Mouse (Mus musculus) CH12.LX (cell line): ENCODE measurements around the gene Cd37. TPM values are rescaled to one million over a fixed set of nuclear protein-coding genes. Genes with fewer than 3 reads are reported as not detected.

ENCODE experiments used
- DNase-seq: peaks from one replicate; pipeline ENCODE4 v3.0.0-alpha.2; 2013; ENCODE audit errors: extremely low read depth
- H3K27ac ChIP-seq: 2 replicates; pipeline ENCODE4 v1.5.1; 2012; ENCODE audit warnings: low read depth, mild to moderate bottlenecking, control low read depth, moderate library complexity; ENCODE audit not compliant: insufficient read depth
- H3K27me3 ChIP-seq: replicated peaks from 2 replicates; pipeline ENCODE3; 2012; ENCODE audit warnings: inconsistent platforms
- H3K36me3 ChIP-seq, 2 experiments: replicated peaks in 1 of 2; 2 replicates each; pipeline versions ENCODE3 to v1.6.1; 2012; ENCODE audit warnings: inconsistent platforms in 1 of 2, low read length in 1 of 2, mild to moderate bottlenecking in 1 of 2, mixed read lengths in 1 of 2, moderate library complexity in 1 of 2; ENCODE audit not compliant: control insufficient read depth in 1 of 2, insufficient read depth in 1 of 2
- H3K4me1 ChIP-seq, 2 experiments: 2 replicates each; pipeline ENCODE4 v1.6.1; 2012; ENCODE audit warnings: inconsistent platforms in 1 of 2, moderate library complexity in 1 of 2; ENCODE audit not compliant: insufficient read depth in 2 of 2, control insufficient read depth in 1 of 2
- H3K4me2 ChIP-seq: 2 replicates; pipeline ENCODE4 v1.6.1; 2012; ENCODE audit warnings: low read depth, mild to moderate bottlenecking, control low read depth; ENCODE audit not compliant: poor library complexity, insufficient read depth, severe bottlenecking
- H3K4me3 ChIP-seq, 3 experiments: fragments of 150-350 bp in 1 of 3; sonication (generic) in 1 of 3; replicated peaks in 1 of 3; 2 replicates each; pipeline versions ENCODE3 to v1.5.1; 2011 to 2012; ENCODE audit warnings: low read depth in 2 of 3, low read length in 2 of 3, mild to moderate bottlenecking in 2 of 3, moderate library complexity in 2 of 3, control low read depth in 1 of 3, improper control_type of control experiment in 1 of 3, inconsistent platforms in 1 of 3, mixed read lengths in 1 of 3; ENCODE audit not compliant: poor library complexity in 1 of 3
- H3K79me2 ChIP-seq: replicated peaks from 2 replicates; pipeline ENCODE4 v1.6.1; 2012; ENCODE audit warnings: mild to moderate bottlenecking, moderate library complexity; ENCODE audit not compliant: control insufficient read depth, poor library complexity, insufficient read depth, severe bottlenecking; ENCODE audit errors: extremely low read depth
- H3K9ac ChIP-seq: 2 replicates; pipeline ENCODE4 v1.6.1; 2012; ENCODE audit warnings: low read depth, mild to moderate bottlenecking, control low read depth, moderate library complexity; ENCODE audit not compliant: insufficient read depth
- H3K9me3 ChIP-seq: replicated peaks from 2 replicates; pipeline ENCODE3; 2012; ENCODE audit warnings: low read length, inconsistent platforms, mixed read lengths
- BHLHE40 ChIP-seq: IDR thresholded peaks from 2 replicates; pipeline ENCODE4 v1.6.1; 2011; ENCODE audit warnings: mild to moderate bottlenecking, low read depth, low read length, improper control_type of control experiment
- CHD2 ChIP-seq: IDR thresholded peaks from 2 replicates; pipeline ENCODE4 v1.6.1; 2011; ENCODE audit warnings: low read length, improper control_type of control experiment
- E2F4 ChIP-seq: IDR thresholded peaks from 2 replicates; pipeline ENCODE4 v1.6.1; 2011; ENCODE audit warnings: low read depth, low read length, improper control_type of control experiment; ENCODE audit not compliant: insufficient replicate concordance
- ELF1 ChIP-seq: IDR thresholded peaks from 2 replicates; pipeline ENCODE4 v1.6.1; 2014; ENCODE audit warnings: low read depth, mild to moderate bottlenecking, inconsistent platforms, low read length, improper control_type of control experiment
- EP300 ChIP-seq: IDR thresholded peaks from 2 replicates; pipeline ENCODE4 v1.6.1; 2011; ENCODE audit warnings: low read length, improper control_type of control experiment
- HCFC1 ChIP-seq: IDR thresholded peaks from 2 replicates; pipeline ENCODE4 v1.6.1; 2012; ENCODE audit warnings: low read depth, mild to moderate bottlenecking, inconsistent platforms, low read length, improper control_type of control experiment
- IRF4 ChIP-seq: IDR thresholded peaks from 2 replicates; pipeline ENCODE4 v1.6.1; 2014; ENCODE audit warnings: low read depth, mild to moderate bottlenecking, inconsistent platforms, low read length, improper control_type of control experiment
- MAFK ChIP-seq: IDR thresholded peaks from 2 replicates; pipeline ENCODE4 v1.6.1; 2011; ENCODE audit warnings: low read length, improper control_type of control experiment; ENCODE audit not compliant: insufficient replicate concordance
- MAX ChIP-seq: IDR thresholded peaks from 2 replicates; pipeline ENCODE4 v1.6.1; 2011; ENCODE audit warnings: low read length, improper control_type of control experiment
- MEF2A ChIP-seq: IDR thresholded peaks from 2 replicates; pipeline ENCODE4 v1.6.1; 2014; ENCODE audit warnings: low read depth, mild to moderate bottlenecking, inconsistent platforms, low read length, improper control_type of control experiment, borderline replicate concordance
- MYC ChIP-seq: IDR thresholded peaks from 2 replicates; pipeline ENCODE4 v1.6.1; 2011; ENCODE audit warnings: low read depth, mild to moderate bottlenecking, improper control_type of control experiment, low read length
- NELFE ChIP-seq: IDR thresholded peaks from 2 replicates; pipeline ENCODE4 v1.6.1; 2011; ENCODE audit warnings: low read depth, low read length, improper control_type of control experiment
- NRF1 ChIP-seq: IDR thresholded peaks from 2 replicates; pipeline ENCODE4 v1.6.1; 2014; ENCODE audit warnings: low read depth, mild to moderate bottlenecking, inconsistent platforms, low read length, improper control_type of control experiment, moderate library complexity
- RAD21 ChIP-seq: IDR thresholded peaks from 2 replicates; pipeline ENCODE4 v1.6.1; 2011; ENCODE audit warnings: low read depth, mild to moderate bottlenecking, low read length, improper control_type of control experiment, moderate library complexity
- SIN3A ChIP-seq: IDR thresholded peaks from 2 replicates; pipeline ENCODE4 v1.6.1; 2012; ENCODE audit warnings: low read length, improper control_type of control experiment, inconsistent platforms
- SMC3 ChIP-seq: IDR thresholded peaks from 2 replicates; pipeline ENCODE4 v1.6.1; 2011; ENCODE audit warnings: low read depth, low read length, improper control_type of control experiment
- TCF12 ChIP-seq: IDR thresholded peaks from 2 replicates; pipeline ENCODE4 v1.6.1; 2014; ENCODE audit warnings: low read depth, mild to moderate bottlenecking, inconsistent platforms, low read length, improper control_type of control experiment
- USF2 ChIP-seq: conservative IDR thresholded peaks from 2 replicates; pipeline ENCODE4 v1.6.1; 2011; ENCODE audit warnings: low read depth, low read length, improper control_type of control experiment
- ZC3H11A ChIP-seq: IDR thresholded peaks from 2 replicates; pipeline ENCODE4 v1.6.1; 2012; ENCODE audit warnings: low read depth, mild to moderate bottlenecking, inconsistent platforms, low read length, improper control_type of control experiment
- dilution Hi-C: fragments of 300-500 bp; cut with MboI; formaldehyde crosslinking; loops from 2 replicates; pipeline ENCODE4 v1.14.3; 2020; ENCODE audit warnings: low sequenced_read_pairs; ENCODE audit not compliant: extremely low pct_unique_long_range_greater_than_20kb, extremely low pct_ligation_motif_present
- in situ Hi-C: fragments of 300-500 bp; cut with MboI; formaldehyde crosslinking; loops from 3 replicates; pipeline ENCODE4 v1.14.3; 2019; ENCODE audit warnings: low sequenced_read_pairs, low pct_ligation_motif_present, low pct_unique_long_range_greater_than_20kb, mixed read lengths
- polyA plus RNA-seq: library from polyadenylated mRNA; unstranded; fragments of >175 nt; gene quantifications from 2 replicates; pipeline ENCODE4 v1.2.1, GENCODE M21; 2012; ENCODE audit warnings: low read depth; ENCODE audit not compliant: insufficient read length
- total RNA-seq, 2 experiments: library from RNA; depleted of rRNA; stranded (reverse); fragments of 300-350 nt in 1 of 2; fragments of >200 nt in 1 of 2; gene quantifications; 2 replicates each; pipeline ENCODE4 v1.2.3; 2012 to 2014

Cd37 gene
- total and polyA plus RNA-seq, 3 experiments, result 73.8 to 437 (median 91.1) TPM

GRCm38 (mm10) chr7:45247666-45248065 lies 8.8 kb upstream of the Cd37 start:
- H3K9me3 ChIP-seq, result no peaks in the 10 kb centered on the region
- dilution Hi-C loops (no loop called here), in situ Hi-C loops (no loop called here)
- H3K27me3 ChIP-seq, result no peaks in the 10 kb centered on the region
- no peaks in the 10 kb centered on the region for H3K79me2 ChIP-seq
- TF ChIP-seq RAD21, result no peak
- TF ChIP-seq NRF1, result no peak
- no peak overlapping the region for H3K4me2 ChIP-seq
- no peak for DNase-seq
- no peak overlapping the region for H3K27ac ChIP-seq
- peaks cover 0 to 2% of the 10 kb centered on the region in 2 experiments; a peak in 1 of 4 replicates for H3K4me1 ChIP-seq
- no peak overlapping the region for H3K9ac ChIP-seq
- no peak overlapping the region for H3K4me3 ChIP-seq
- H3K36me3 ChIP-seq, result no peaks in the 10 kb centered on the region

DNA sequence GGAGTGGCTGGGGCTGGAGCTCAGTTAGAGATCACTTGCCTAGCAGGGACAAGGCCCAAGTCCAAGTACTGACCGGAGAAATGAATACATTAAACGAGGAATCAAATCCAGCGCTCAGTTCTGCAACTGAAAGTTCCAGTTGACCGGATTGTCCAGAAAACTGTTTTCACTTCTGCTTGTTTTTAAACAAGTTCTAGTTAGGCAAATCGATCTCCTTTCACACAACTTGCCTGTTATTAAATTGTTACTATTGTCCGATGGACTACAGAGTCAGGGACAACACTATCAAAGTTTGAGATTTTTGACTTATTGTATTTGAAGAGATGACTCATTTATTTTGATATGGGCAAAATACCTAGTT lies 2.5 kb upstream of the Cd37 start:
- peaks cover 2% of the 10 kb centered on the region; the same call in 1 of the 2 replicates for H3K79me2 ChIP-seq
- in situ Hi-C loops (no loop called here), dilution Hi-C loops (no loop called here)
- H3K9me3 ChIP-seq, result peaks cover 7% of the 10 kb centered on the region
- no peak overlapping the region; the same call in 1 of the 2 replicates for H3K27ac ChIP-seq
- H3K9ac ChIP-seq, result no peak overlapping the region
- H3K36me3 ChIP-seq, result peaks cover 3 to 7% of the 10 kb centered on the region in 2 experiments
- H3K27me3 ChIP-seq, result no peaks in the 10 kb centered on the region
- no peak overlapping the region for H3K4me3 ChIP-seq
- H3K4me2 ChIP-seq, result peak overlapping the region; percentile 6; the same call in 1 of the 2 replicates
- no peak for DNase-seq
- peaks cover 14 to 30% of the 10 kb centered on the region in 2 experiments for H3K4me1 ChIP-seq
- peak; percentile 63 for TF ChIP-seq EP300
- peak; percentile 50; the same call in 1 of the 2 replicates for TF ChIP-seq IRF4
- TF ChIP-seq NRF1, result no peak

- in situ Hi-C loops (no loop called here), dilution Hi-C loops (no loop called here)
- H3K4me1 ChIP-seq, result peaks cover 17 to 34% of the 10 kb centered on the region in 2 experiments
- H3K27me3 ChIP-seq, result no peaks in the 10 kb centered on the region
- H3K9ac ChIP-seq, result no peak within 1 kb of the TSS
- no peak within 1 kb of the TSS for H3K4me3 ChIP-seq
- H3K27ac ChIP-seq, result peak within 1 kb of the TSS; percentile 20; the same call in 1 of the 2 replicates
- peaks cover 7% of the 10 kb centered on the region for H3K9me3 ChIP-seq
- peaks cover 2% of the 10 kb centered on the region; the same call in 1 of the 2 replicates for H3K79me2 ChIP-seq
- peak within 1 kb of the TSS; percentile 6; the same call in 1 of the 2 replicates for H3K4me2 ChIP-seq
- TF ChIP-seq MAFK (no peak), NELFE (no peak), HCFC1 (no peak), MAX (no peak), RAD21 (no peak), ELF1 (no peak), ZC3H11A (no peak), MYC (no peak), SIN3A (no peak), SMC3 (no peak), IRF4 (no peak), USF2 (no peak), E2F4 (no peak), MEF2A (no peak), TCF12 (no peak), BHLHE40 (no peak), CHD2 (no peak)
- peaks cover 6 to 12% of the 10 kb centered on the region in 2 experiments for H3K36me3 ChIP-seq
- DNase-seq, result no peak
These were observed 1.9 kb upstream of the Cd37 start, which contains the start of gene Slc6a16 for GRCm38 (mm10) chr7:45240633-45241388. TSS of gene Slc6a16 (plus strand) at chr7:45241085.
